Comparison of ENCODE assay signal across 8 mouse cellular contexts in genomic region chr10:80152873-80153260, GRCm38 (mm10). TPM values are rescaled to one million over a fixed set of nuclear protein-coding genes. Genes with fewer than 3 reads are reported as not detected.
DNase-seq lines count a peak whose midpoint lies in the region; ATAC-seq and TF ChIP-seq lines count a peak whose summit lies in the region.

No protein-coding gene starts in this region.

- ATAC-seq in forebrain, embryonic 16.5 days: no peak
- no peak for ATAC-seq in granulocyte monocyte progenitor cell, adult 5-6 weeks (replicated peaks; ENCODE audit: poor library complexity, severe bottlenecking)
- no peak for ATAC-seq in megakaryocyte-erythroid progenitor cell, adult 5-6 weeks (replicated peaks; ENCODE audit: low FRiP score, low TSS enrichment, poor library complexity, severe bottlenecking)

- WGBS in liver, adult 2 months: 11% methylated on average over 3 of the region's 3 CpGs
- 30% methylated on average over 3 of the region's 3 CpGs for WGBS in forebrain, embryonic 16.5 days
- 3% methylated on average over 3 of the region's 3 CpGs for WGBS in kidney, adult 2 months

- H3K9me3 ChIP-seq in forebrain, embryonic 16.5 days (ENCODE audit: control insufficient read depth, low read length): no peaks in the 10 kb centered on the region

- peaks cover 27% of the 10 kb centered on the region for H3K36me3 ChIP-seq in liver, adult 2 months (ENCODE audit: control insufficient read depth, insufficient read depth, low read length)
- peaks cover 37% of the 10 kb centered on the region for H3K36me3 ChIP-seq in forebrain, embryonic 16.5 days (ENCODE audit: control insufficient read depth, insufficient read depth)
- H3K36me3 ChIP-seq in kidney, adult 2 months (ENCODE audit: control insufficient read depth, insufficient read depth, low read length): peaks cover 24% of the 10 kb centered on the region

- H3K4me3 ChIP-seq in liver, adult 2 months (ENCODE audit: insufficient read depth, low read depth, low read length): peak overlapping the region; percentile 82; the same call in 1 of the 2 replicates
- H3K4me3 ChIP-seq in forebrain, embryonic 16.5 days (replicated peaks; ENCODE audit: low read length): peak overlapping the region; percentile 63
- peak overlapping the region; percentile 55 for H3K4me3 ChIP-seq in kidney, adult 2 months (ENCODE audit: insufficient read depth, low read depth, low read length)

- peak overlapping the region; percentile 90 for H3K27ac ChIP-seq in liver, adult 2 months (replicated peaks; ENCODE audit: insufficient read depth, low read depth, low read length)
- H3K27ac ChIP-seq in forebrain, embryonic 16.5 days (ENCODE audit: low read length): peak overlapping the region; percentile 99
- H3K27ac ChIP-seq in kidney, adult 2 months (ENCODE audit: insufficient read depth, low read depth, low read length): peak overlapping the region; percentile 95

- peaks cover 29% of the 10 kb centered on the region for H3K79me2 ChIP-seq in liver, adult 2 months (ENCODE audit: control insufficient read depth, insufficient read depth, low read length)

- H3K4me1 ChIP-seq in liver, adult 2 months (ENCODE audit: control insufficient read depth, insufficient read depth, low read length): peaks cover 22% of the 10 kb centered on the region
- H3K4me1 ChIP-seq in forebrain, embryonic 16.5 days (replicated peaks; ENCODE audit: control insufficient read depth, insufficient read depth, low read length): peaks cover 43% of the 10 kb centered on the region
- H3K4me1 ChIP-seq in kidney, adult 2 months (ENCODE audit: control insufficient read depth, insufficient read depth, low read length): peaks cover 30% of the 10 kb centered on the region

- TF ChIP-seq POLR2A in liver, adult 2 months (IDR thresholded peaks at IDR 0.05; ENCODE audit: extremely low read depth, insufficient read depth, low read length): no peak
- TF ChIP-seq POLR2A in kidney, adult 2 months (IDR thresholded peaks at IDR 0.05; ENCODE audit: low read depth, low read length): no peak

- peak overlapping the region; percentile 94 for H3K4me2 ChIP-seq in forebrain, embryonic 16.5 days (ENCODE audit: low read length)

- TF ChIP-seq CTCF in liver, adult 2 months (IDR thresholded peaks at IDR 0.05; ENCODE audit: low read depth, low read length): no peak
- TF ChIP-seq CTCF in kidney, adult 2 months (conservative IDR thresholded peaks at IDR 0.05; ENCODE audit: insufficient read depth, insufficient read length, low read depth, low read length): no peak

- no peak for DNase-seq in liver, adult 2 months (ENCODE audit: extremely low read depth, low read depth, low spot score)
- DNase-seq in liver: no peak
- DNase-seq in Muller cell, postnatal 12 days (ENCODE audit: inconsistent ontology term): peak; percentile 92
- peak; percentile 89 for DNase-seq in kidney, adult 2 months
- DNase-seq in lung, postnatal 36 days: peak; percentile 61

- peak overlapping the region; percentile 90 for H3K9ac ChIP-seq in liver, adult 2 months (ENCODE audit: low read depth, low read length)
- peak overlapping the region; percentile 98 for H3K9ac ChIP-seq in forebrain, embryonic 16.5 days (replicated peaks; ENCODE audit: low read depth, low read length)

- no peaks in the 10 kb centered on the region for H3K27me3 ChIP-seq in liver, adult 2 months (ENCODE audit: control insufficient read depth, insufficient read depth, low read length)
- H3K27me3 ChIP-seq in forebrain, embryonic 16.5 days (replicated peaks; ENCODE audit: control insufficient read depth, insufficient read depth, low read length): no peaks in the 10 kb centered on the region
- no peaks in the 10 kb centered on the region for H3K27me3 ChIP-seq in kidney, adult 2 months (replicated peaks; ENCODE audit: control insufficient read depth, insufficient read depth, low read length)

RNA-seq across cellular contexts. Expression of gene Midn, which starts 4.8 kb away (rescaled TPM):
- total RNA-seq in liver, adult 2 months (2014; rRNA removed): 6.9 and 11.6 TPM in 2 replicates
- polyA plus RNA-seq in liver, adult 2 months (2012; rRNA removed): 27.4 and 38.8 TPM in 2 replicates
- 26.5 and 30.9 TPM in 2 replicates for polyA plus RNA-seq in forebrain, embryonic 16.5 days (2015; fragmentation: Nextera tagmentation; extraction: Ambion mirVana)
- polyA plus RNA-seq in kidney, adult 2 months (2012; rRNA removed): 65.6 and 67.0 TPM in 2 replicates
- total RNA-seq in granulocyte monocyte progenitor cell, adult 5-6 weeks (2014; fragmentation: Nextera tagmentation): 26.7 and 36.8 TPM in 2 replicates
- 10.0 and 17.4 TPM in 2 replicates for total RNA-seq in granulocyte monocyte progenitor cell, adult 5-6 weeks (2017)
- 30.9 and 34.0 TPM in 2 replicates for total RNA-seq in megakaryocyte-erythroid progenitor cell, adult 5-6 weeks (2014; fragmentation: Nextera tagmentation)
- total RNA-seq in megakaryocyte-erythroid progenitor cell, adult 5-6 weeks (2017): 9.4 and 10.5 TPM in 2 replicates

RNA-seq across cellular contexts. Expression of gene Cbarp, which starts 12.2 kb away (rescaled TPM):
- 0.47 and 0.55 TPM in 2 replicates for total RNA-seq in liver, adult 2 months (2014; rRNA removed)
- 1.2 TPM in 2 replicates for polyA plus RNA-seq in liver, adult 2 months (2012; rRNA removed)
- polyA plus RNA-seq in forebrain, embryonic 16.5 days (2015; fragmentation: Nextera tagmentation; extraction: Ambion mirVana): 33.0 and 44.5 TPM in 2 replicates
- 8.1 and 8.7 TPM in 2 replicates for polyA plus RNA-seq in kidney, adult 2 months (2012; rRNA removed)
- 0.73 and 5.3 TPM in 2 replicates for total RNA-seq in granulocyte monocyte progenitor cell, adult 5-6 weeks (2014; fragmentation: Nextera tagmentation)
- 0.36 TPM in 1 of 2 replicates, not detected in the other for total RNA-seq in granulocyte monocyte progenitor cell, adult 5-6 weeks (2017)
- total RNA-seq in megakaryocyte-erythroid progenitor cell, adult 5-6 weeks (2014; fragmentation: Nextera tagmentation): 5.2 and 10.5 TPM in 2 replicates
- total RNA-seq in megakaryocyte-erythroid progenitor cell, adult 5-6 weeks (2017): 3.7 TPM in 1 of 2 replicates, not detected in the other

RNA-seq across cellular contexts. Expression of gene Cirbp, which starts 12.9 kb away (rescaled TPM):
- total RNA-seq in liver, adult 2 months (2014; rRNA removed): 19.5 and 25.9 TPM in 2 replicates
- polyA plus RNA-seq in liver, adult 2 months (2012; rRNA removed): 31.8 and 37.0 TPM in 2 replicates
- 318 and 335 TPM in 2 replicates for polyA plus RNA-seq in forebrain, embryonic 16.5 days (2015; fragmentation: Nextera tagmentation; extraction: Ambion mirVana)
- 86.7 and 87.8 TPM in 2 replicates for polyA plus RNA-seq in kidney, adult 2 months (2012; rRNA removed)
- 25.3 and 70.7 TPM in 2 replicates for total RNA-seq in granulocyte monocyte progenitor cell, adult 5-6 weeks (2014; fragmentation: Nextera tagmentation)
- total RNA-seq in granulocyte monocyte progenitor cell, adult 5-6 weeks (2017): 36.8 and 40.7 TPM in 2 replicates
- total RNA-seq in megakaryocyte-erythroid progenitor cell, adult 5-6 weeks (2014; fragmentation: Nextera tagmentation): 31.5 and 44.0 TPM in 2 replicates
- 30.8 and 73.1 TPM in 2 replicates for total RNA-seq in megakaryocyte-erythroid progenitor cell, adult 5-6 weeks (2017)

RNA-seq across cellular contexts. Expression of gene Atp5d, which starts 14.4 kb away (rescaled TPM):
- total RNA-seq in liver, adult 2 months (2014; rRNA removed): 144 and 218 TPM in 2 replicates
- polyA plus RNA-seq in liver, adult 2 months (2012; rRNA removed): 1,387 and 1,558 TPM in 2 replicates
- 404 and 433 TPM in 2 replicates for polyA plus RNA-seq in forebrain, embryonic 16.5 days (2015; fragmentation: Nextera tagmentation; extraction: Ambion mirVana)
- polyA plus RNA-seq in kidney, adult 2 months (2012; rRNA removed): 1,948 and 2,036 TPM in 2 replicates
- total RNA-seq in granulocyte monocyte progenitor cell, adult 5-6 weeks (2014; fragmentation: Nextera tagmentation): 193 and 253 TPM in 2 replicates
- total RNA-seq in granulocyte monocyte progenitor cell, adult 5-6 weeks (2017): 47.4 and 49.6 TPM in 2 replicates
- total RNA-seq in megakaryocyte-erythroid progenitor cell, adult 5-6 weeks (2014; fragmentation: Nextera tagmentation): 282 and 325 TPM in 2 replicates
- 29.3 and 49.3 TPM in 2 replicates for total RNA-seq in megakaryocyte-erythroid progenitor cell, adult 5-6 weeks (2017)

RNA-seq across cellular contexts. Expression of gene 1600002K03Rik, which starts 19.9 kb away (rescaled TPM):
- 5.1 and 7.7 TPM in 2 replicates for total RNA-seq in liver, adult 2 months (2014; rRNA removed)
- 10.0 and 10.4 TPM in 2 replicates for polyA plus RNA-seq in liver, adult 2 months (2012; rRNA removed)
- 8.5 and 10.6 TPM in 2 replicates for polyA plus RNA-seq in forebrain, embryonic 16.5 days (2015; fragmentation: Nextera tagmentation; extraction: Ambion mirVana)
- 7.9 and 11.2 TPM in 2 replicates for polyA plus RNA-seq in kidney, adult 2 months (2012; rRNA removed)
- 17.2 and 43.4 TPM in 2 replicates for total RNA-seq in granulocyte monocyte progenitor cell, adult 5-6 weeks (2014; fragmentation: Nextera tagmentation)
- total RNA-seq in granulocyte monocyte progenitor cell, adult 5-6 weeks (2017): 11.2 and 11.5 TPM in 2 replicates
- total RNA-seq in megakaryocyte-erythroid progenitor cell, adult 5-6 weeks (2014; fragmentation: Nextera tagmentation): 14.2 and 22.9 TPM in 2 replicates
- total RNA-seq in megakaryocyte-erythroid progenitor cell, adult 5-6 weeks (2017): 25.4 and 27.8 TPM in 2 replicates

Comparison
In these comparisons a context has a peak if more than half of its experiments do, and no peak if none do; other contexts are left out.
1. DNase-seq: peak in Muller cell, postnatal 12 days (single experiment), kidney, adult 2 months (single experiment) and lung, postnatal 36 days (single experiment); none in liver, adult 2 months (single experiment) and liver (single experiment).
2. Peak in every context shown above with its lines, with median percentiles within 50 percentile points of each other: H3K27ac ChIP-seq and H3K4me3 ChIP-seq.